Mouse (Mus musculus) cerebellum, postnatal 36 days (tissue): Measurements from ENCODE around the gene Gm15093.
"Not testable (repeated sequence)": the region's sequence is repeated elsewhere in the genome, so short reads cannot be mapped to it uniquely, and the experiment has no call there.

Experiments
- DNase-seq, 2 experiments: peaks; one replicate each; pipeline ENCODE4 v3.0.0; 2021 to 2022; ENCODE audit warnings: mixed read lengths in 2 of 2

Gm15093 gene

DNA sequence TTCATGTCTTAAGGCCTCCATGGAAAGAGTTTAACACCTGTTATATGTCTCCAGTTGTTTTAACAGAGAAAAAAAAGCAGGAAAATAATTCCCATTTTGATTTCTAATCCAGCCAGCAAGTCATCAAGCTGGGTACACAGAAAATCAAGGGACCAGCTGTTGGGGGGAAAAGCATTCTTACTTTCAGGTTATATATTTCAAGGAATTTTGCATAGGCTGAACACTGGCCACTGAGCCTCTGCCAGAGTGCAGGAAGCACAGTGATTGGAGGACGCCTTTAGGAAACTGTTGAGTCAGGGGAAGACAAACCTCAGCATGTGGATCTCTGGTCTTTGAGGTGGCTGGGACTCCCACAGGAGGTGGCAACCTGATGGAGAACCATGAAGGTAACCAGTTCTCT lies at the start of gene Gm15093:
Gene Gm15093 (plus strand): TSS at position 301 of the 400 bp plus-strand sequence.
- not testable (repeated sequence) for DNase-seq
